Mouse (Mus musculus): ENCODE data around the gene Camsap3.

DNA sequence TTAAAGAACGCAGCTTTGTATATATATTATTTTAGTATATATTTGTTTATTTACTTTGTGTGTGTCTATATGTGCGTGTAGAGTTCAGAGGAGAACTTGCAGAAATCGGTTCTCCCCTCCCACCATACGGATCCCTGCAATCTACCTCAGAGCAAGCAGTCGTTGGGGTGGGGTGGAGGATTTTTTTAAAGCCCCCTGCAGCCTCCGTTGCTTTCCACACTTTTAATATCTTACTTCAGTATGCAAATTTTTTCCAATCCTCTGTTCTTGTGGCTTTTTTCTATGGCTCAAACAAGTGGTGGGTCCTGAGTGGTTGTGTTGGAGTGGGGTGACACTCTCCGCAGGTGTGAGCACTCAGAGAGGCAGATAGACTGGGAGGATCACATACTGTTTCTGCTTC, 18.7 kb upstream of the Camsap3 start:
- TF ChIP-seq ZC3H11A (IDR thresholded peaks at IDR 0.05; ENCODE audit: borderline replicate concordance, low read depth, low read length) (no peak), HCFC1 (IDR thresholded peaks at IDR 0.05; ENCODE audit: borderline replicate concordance, insufficient read depth, low read length) (no peak), CHD2 (IDR thresholded peaks at IDR 0.05; ENCODE audit: low read depth, low read length) (no peak)
